Mouse (Mus musculus) E14TG2a.4 (cell line): Measurements from ENCODE around the gene Tubb1.

Experiments
- H3K27me3 ChIP-seq: 2 replicates; pipeline ENCODE4 v1.6.1; 2014; ENCODE audit warnings: low read length, control low read depth; ENCODE audit not compliant: insufficient read depth
- H3K36me3 ChIP-seq: 2 replicates; pipeline ENCODE4 v1.6.1; 2014; ENCODE audit warnings: low read length, control low read depth; ENCODE audit not compliant: insufficient read depth
- H3K4me1 ChIP-seq: replicated peaks from 2 replicates; pipeline ENCODE4 v1.6.1; 2014; ENCODE audit warnings: low read depth, low read length, control low read depth
- H3K4me3 ChIP-seq: replicated peaks from 2 replicates; pipeline ENCODE4 v1.5.1; 2014; ENCODE audit warnings: mild to moderate bottlenecking, low read length
- H3K9me3 ChIP-seq: 2 replicates; pipeline ENCODE4 v1.6.1; 2014; ENCODE audit warnings: low read length, control low read depth
- CTCF ChIP-seq: conservative IDR thresholded peaks from 2 replicates; pipeline ENCODE4 v1.5.1; 2014; ENCODE audit warnings: low read length
- NANOG ChIP-seq: IDR thresholded peaks from 2 replicates; pipeline ENCODE4 v1.6.1; 2014; ENCODE audit warnings: borderline replicate concordance, low read length, mixed read lengths
- POU5F1 ChIP-seq: IDR thresholded peaks from 2 replicates; pipeline ENCODE4 v1.6.1; 2014; ENCODE audit warnings: low read length, borderline replicate concordance

The Tubb1 gene

GRCm38 (mm10) chr2:174502831-174503460, 52.5 kb downstream of the Tubb1 start:
- Histone ChIP-seq H3K4me1 (no peaks in the 10 kb centered on the region), H3K4me3 (no peak overlapping the region), H3K36me3 (no peaks in the 10 kb centered on the region), H3K9me3 (peaks cover 16% of the 10 kb centered on the region), H3K27me3 (no peaks in the 10 kb centered on the region; the same call in 1 of the 2 replicates)
- TF ChIP-seq POU5F1 (no peak), NANOG (no peak), CTCF (no peak)
